Mouse (Mus musculus) R1 (cell line): ENCODE data around the gene Nr3c2.

ENCODE experiments used
- DNase-seq: peaks from one replicate; pipeline ENCODE4 v3.0.0-alpha.2; 2018; ENCODE audit warnings: low read depth, low spot score

Gene Nr3c2

GRCm38 (mm10) chr8:77055492-77056021, 156.3 kb downstream of the Nr3c2 start:
- no peak for DNase-seq

- no peak for DNase-seq
Observed at GRCm38 (mm10) chr8:77056853-77057252, 157.6 kb downstream of the Nr3c2 start.

- no peak for DNase-seq
Observed at GRCm38 (mm10) chr8:77082687-77083086, 183.4 kb downstream of the Nr3c2 start.

DNA sequence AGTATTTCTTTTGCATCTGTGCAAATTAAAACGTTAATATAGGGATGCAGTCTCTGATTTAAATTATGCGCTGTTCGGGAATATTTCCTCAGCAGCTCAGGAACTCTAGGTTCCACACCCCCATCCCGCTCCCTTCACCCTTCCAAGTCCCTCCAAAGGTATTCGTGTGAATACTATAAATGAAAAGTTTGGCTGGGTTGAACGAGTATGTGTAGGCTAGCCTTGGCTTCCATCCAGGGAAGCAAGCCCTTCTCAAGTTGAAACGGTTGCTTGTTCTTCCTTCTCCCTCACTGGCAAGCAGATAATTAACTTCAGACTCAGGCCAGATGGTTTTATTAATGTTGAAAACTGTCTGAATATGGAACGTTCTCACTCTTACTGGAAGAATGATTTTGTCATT, 186.8 kb downstream of the Nr3c2 start:
- DNase-seq: no peak

- no peak for DNase-seq
Observed at GRCm38 (mm10) chr8:77096721-77097120, 197.5 kb downstream of the Nr3c2 start.

GRCm38 (mm10) chr8:77098101-77098500, 198.9 kb downstream of the Nr3c2 start:
- peak; percentile 16 for DNase-seq

GRCm38 (mm10) chr8:77100370-77100769, 201.1 kb downstream of the Nr3c2 start:
- no peak for DNase-seq

GRCm38 (mm10) chr8:77102879-77103278, 203.6 kb downstream of the Nr3c2 start:
- DNase-seq: no peak

DNA sequence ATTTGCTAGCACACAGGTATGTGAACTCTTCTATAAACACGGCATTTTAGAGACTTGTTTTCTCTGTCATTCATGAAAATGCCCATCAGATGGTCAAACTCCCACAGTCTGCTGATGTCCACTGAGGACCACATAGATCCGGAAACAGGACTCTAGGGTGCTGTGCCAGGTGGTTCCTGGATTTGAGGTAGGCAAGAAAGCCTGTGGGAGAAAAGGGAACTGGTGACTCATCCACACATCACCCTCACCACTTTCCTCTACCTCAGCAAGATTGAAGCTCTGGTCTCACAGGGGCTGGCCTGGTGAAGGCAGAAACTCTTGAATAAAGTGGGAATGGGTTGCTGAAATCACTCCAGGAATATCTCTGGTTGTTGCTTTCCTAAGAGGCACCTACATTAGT, 213.5 kb downstream of the Nr3c2 start:
- no peak for DNase-seq

- no peak for DNase-seq
Observed at GRCm38 (mm10) chr8:77114769-77115168, 215.5 kb downstream of the Nr3c2 start.

DNA sequence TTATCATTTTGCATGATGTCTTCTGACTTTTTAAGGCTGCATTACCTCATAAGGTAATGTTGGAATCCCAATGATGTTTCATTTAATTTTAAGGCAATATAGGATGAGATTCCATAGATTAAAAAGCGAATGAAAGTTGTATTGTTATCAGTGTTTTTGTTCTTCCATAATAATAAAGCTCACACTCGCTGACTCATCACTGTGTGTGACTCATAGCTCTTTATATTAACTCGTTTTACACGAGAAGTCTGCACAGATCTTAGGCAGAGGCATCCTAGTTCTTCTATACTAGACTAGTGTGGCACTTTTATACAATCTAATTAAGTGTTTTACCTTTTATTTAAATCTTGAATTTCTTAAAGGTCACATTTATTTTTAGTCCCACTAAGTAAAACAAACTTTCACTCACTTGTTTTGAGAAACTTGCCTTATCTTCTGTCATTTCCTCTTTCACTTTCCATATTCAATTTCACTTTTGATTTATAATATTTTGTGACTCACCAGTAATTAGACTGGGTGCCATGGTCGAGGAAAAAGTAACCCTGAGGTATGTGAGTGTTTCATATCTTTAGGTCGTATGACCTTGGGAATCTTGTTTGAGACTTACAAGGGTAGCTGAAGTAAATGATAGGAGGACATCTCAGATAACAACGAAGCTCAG, 217.3 kb downstream of the Nr3c2 start:
- no peak for DNase-seq

DNA sequence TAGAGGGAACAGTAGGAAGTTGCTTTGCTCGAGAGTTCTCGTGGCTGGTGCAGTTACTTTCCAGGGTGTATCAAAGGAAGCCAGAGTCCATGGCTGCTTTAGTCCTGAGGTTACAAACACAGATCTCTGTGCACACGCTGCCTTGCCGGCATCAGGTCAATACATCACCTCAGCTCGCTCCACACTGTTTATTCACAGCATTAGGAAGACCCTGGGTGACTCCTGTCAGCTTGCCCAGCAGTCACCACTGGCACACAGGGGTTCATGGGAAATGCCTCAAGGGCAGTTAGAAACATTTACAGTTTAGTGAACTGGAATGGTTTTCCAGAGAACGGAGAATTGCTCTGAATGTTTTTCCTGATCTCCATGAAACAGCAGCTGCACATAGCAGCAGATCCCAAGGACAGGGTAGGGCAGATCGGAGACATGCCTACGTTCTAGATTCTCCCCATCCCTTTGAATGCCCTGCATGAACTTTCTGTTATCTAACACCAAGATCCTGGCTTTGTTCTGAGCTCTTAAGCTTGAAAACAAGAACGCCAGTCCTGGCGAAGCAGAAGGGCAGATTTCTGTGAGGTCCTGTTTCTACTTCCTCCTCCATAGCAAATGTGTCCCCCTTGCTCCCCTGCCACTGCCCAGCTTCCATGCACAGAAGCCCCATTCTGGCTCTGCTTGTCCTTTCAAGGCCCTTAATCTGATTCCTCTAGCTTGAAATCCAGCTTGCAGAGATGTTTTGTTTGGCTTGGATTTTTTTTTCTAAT, 221.7 kb downstream of the Nr3c2 start:
- DNase-seq: no peak

- DNase-seq: no peak
Observed at GRCm38 (mm10) chr8:77121571-77121890, 222.3 kb downstream of the Nr3c2 start.

DNA sequence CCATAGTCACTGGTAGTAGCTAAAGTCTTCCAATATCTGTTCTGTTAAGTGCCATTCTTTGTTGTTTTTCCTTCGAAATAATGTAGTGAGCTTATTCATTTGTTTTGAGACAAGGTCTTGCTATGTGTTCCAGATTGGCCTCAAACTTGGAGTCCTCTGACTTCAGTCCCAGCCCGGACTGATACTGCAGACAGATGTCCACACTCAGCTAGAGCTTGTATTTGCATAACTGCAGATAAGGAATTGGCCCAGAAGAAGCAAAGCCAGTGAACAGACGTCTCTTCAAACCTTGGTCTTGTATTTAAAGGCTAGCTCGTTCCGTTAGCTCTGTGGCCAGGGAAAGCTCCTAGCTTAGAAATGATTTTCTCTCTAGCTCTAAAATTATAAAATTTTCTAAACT, 223.1 kb downstream of the Nr3c2 start:
- no peak for DNase-seq

DNA sequence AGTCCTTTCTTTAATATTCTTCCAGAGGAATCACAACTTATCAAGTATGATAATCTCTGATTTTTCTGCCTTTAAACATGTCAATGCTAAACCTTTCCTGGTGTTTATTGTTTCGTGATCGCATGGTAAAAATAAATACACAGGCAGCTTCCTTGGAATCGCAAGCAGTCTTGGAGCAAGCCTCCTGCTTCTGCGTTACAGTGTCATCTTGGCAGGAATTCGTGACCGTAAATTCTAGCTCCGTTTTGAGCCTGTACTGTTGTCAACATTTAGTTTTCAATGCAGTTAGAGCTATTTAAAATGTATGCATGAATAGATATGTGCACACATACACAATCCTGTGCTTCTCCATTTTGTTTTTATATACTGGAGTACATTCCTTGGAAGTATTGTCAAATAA, 226.5 kb downstream of the Nr3c2 start:
- DNase-seq: no peak

GRCm38 (mm10) chr8:77128006-77128405, 228.8 kb downstream of the Nr3c2 start:
- no peak for DNase-seq

DNA sequence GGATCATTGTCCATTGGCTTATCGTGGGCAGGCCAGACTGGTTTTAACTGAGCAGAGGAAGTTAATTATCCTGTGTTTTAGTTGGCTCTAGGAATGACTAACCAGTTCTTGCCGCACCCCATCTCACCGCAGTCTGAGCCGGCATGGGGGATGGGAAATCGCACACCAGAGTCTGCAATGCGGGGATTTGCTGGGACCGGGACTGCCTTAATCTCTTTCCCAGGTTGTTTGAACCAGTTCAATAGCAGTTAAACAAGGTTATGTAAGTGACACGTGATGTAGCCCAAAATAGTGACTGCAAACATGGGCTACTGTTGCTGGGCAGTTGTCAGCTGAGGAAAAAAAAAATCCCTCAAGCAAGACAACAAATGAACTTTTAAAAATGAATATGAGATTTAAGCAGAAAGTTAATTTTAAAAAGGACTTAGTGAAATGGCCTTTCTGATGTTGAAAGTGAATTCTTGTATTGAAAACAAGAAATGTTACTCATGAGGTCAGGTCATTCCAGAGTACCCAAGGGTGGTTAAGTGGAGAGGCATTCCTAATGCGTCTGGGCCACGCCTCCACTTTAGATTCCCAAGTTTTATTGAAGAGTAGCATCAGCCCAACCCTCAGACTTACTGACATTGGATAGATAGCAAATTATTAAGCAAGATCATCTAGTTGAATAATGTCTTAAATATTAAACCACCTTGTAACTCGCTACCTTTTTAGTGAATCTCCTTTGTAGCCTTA, 233.8 kb downstream of the Nr3c2 start:
- peak; percentile 32 for DNase-seq

DNA sequence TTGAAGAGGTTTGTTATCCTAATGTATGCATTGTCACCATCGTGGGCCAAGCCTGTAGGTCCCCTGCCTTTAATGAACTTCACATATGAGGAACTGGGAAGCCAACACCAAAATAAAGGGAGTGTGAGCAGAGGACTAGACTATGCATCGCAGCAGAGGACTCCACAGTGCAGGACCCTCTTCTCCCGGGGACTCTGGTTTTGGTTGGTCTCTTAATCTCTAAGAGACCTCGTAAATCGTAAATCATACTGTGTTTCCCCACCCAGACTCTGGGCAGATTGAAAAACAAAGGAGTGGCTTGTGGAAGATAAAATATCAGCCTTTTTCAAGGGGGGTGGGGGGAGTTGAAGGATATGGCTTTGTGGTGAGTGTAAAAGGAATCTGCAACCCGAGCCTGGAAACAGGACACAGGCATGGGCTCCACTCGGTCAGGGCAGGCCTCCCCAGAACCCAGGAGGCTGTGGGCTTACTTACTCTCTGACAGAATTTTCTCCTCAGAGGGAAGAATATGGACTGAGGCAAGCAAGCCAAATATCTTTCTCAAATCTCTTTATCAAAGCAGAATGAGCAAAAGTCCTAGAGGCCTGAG, 234.6 kb downstream of the Nr3c2 start:
- DNase-seq: no peak

GRCm38 (mm10) chr8:77145285-77145684, 246.0 kb downstream of the Nr3c2 start:
- no peak for DNase-seq

GRCm38 (mm10) chr8:77154496-77154895, 255.3 kb downstream of the Nr3c2 start:
- peak; percentile 70 for DNase-seq

DNA sequence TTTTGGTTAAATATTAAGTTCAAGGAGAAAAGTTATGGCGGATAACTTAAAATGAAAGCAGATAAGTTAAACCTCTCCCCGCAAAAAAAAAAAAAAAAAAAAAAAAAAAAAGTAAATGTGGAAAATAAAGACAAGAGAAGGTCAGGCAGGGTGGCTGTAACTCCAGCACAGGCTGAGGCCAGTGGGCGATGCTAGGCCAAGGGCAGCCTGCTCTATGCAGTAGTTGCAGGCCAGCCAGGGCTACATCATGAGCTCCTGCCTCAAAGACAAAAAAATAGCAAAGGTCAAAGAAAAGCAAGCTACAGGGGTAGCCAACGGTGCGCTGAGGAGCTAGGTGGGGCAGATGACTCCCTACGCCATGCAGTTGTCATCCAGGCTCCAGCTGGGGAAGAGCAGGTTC, 270.1 kb downstream of the Nr3c2 start:
- DNase-seq: no peak

DNA sequence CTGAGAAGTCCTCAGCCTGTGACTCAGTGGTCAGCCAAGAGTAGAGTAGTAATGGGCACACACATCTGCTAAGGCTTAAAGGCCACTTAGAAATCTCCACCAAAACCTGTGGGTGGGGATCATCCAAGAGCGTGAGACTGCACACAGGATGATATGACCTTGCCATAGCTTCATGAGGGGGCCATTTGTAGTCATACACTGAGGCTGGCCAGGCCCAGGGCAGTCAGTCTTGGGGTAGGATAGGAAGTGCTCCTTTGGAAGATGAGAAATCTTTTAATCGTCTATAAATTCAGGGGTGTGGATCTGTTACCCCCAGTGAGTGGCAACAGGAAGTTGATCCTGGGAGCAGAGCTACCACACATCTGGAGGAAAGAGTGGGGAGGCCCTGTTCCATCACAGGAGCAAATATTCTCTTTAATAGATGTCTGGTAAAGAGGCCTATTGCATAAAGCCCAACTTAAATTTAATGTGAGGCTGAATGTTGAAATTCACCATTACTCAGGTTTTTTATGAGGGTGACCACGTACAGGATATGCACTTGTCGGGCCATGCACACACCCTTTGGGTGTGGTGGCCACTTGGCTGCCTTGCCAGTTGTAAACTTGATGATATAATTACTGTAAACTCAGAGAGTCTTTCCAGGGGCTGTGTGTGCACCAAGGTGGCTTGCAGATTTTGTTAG, 270.7 kb downstream of the Nr3c2 start:
- DNase-seq: no peak
